Mouse (Mus musculus) urinary bladder, postnatal 10 days (tissue): ENCODE results near the gene Ext2.

Experiments
- DNase-seq: peaks from one replicate; pipeline ENCODE4 v3.0.0; 2022; ENCODE audit warnings: low spot score

The Ext2 gene

GRCm38 (mm10) chr2:93677231-93677630 lies 145.1 kb downstream of the Ext2 start:
- DNase-seq, result no peak

GRCm38 (mm10) chr2:93671573-93672184 lies 150.7 kb downstream of the Ext2 start:
- DNase-seq, result no peak

- no peak for DNase-seq
These were observed 156.1 kb downstream of the Ext2 start for GRCm38 (mm10) chr2:93666146-93666858.

DNA sequence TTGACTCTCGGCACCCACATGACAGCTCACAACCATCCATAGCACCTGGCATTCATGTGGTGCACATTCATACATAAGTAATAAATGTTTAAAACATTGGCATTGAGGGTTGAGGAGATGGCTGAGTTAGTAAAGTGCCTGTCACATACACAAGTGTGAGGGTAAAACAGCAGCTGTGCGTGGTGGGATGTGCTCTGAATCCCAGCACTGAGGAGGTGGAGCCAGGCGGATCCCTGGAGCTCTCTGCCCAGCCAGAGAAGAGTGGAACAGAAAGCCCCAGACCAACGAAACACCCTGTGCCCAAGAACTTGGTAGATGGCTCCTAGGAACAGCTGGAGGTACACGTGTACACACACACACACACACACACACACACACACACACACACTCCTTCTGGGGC lies 156.9 kb downstream of the Ext2 start:
- no peak for DNase-seq

GRCm38 (mm10) chr2:93662240-93662865 lies 160.0 kb downstream of the Ext2 start:
- no peak for DNase-seq

DNA sequence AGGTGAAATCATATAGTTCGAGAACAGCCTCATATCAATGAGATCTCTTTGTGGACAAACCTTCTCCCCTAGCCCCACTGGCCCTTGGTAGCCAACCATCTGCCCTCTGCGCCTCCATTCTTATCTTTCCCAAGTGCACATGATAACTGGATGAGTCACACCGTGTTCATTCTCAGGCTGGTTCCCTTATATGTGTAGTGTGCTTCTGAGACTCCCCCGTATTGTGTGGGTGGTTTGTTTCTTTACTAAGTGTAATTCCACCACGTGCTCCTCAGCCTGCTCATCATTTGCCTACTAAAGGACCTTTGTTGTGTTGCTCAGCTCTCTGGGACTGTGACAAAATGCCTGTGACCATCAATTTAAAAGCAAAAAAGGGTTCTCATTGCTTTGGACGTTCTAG lies 161.3 kb downstream of the Ext2 start:
- DNase-seq, result no peak

GRCm38 (mm10) chr2:93659705-93660308 lies 162.6 kb downstream of the Ext2 start:
- DNase-seq, result no peak

DNA sequence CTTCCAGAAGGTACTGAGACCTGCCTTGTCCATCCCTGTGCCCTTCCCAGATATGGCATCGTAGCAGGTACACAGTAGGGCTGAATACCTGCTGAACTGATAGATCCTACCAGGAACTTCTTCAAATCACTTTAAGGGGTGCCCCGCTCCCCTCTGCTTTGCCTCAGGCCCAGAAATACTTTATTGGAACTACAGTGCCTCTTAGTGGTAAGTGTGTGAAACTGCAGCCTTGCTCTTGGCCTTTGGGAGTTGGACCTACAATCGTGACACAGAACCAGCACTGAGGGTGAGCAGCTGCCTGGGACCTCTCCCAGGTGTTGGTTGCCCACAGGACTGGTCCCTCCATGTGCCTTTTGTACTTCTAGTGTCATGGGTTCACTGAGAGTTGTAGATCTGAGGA lies 163.4 kb downstream of the Ext2 start:
- DNase-seq, result no peak

DNA sequence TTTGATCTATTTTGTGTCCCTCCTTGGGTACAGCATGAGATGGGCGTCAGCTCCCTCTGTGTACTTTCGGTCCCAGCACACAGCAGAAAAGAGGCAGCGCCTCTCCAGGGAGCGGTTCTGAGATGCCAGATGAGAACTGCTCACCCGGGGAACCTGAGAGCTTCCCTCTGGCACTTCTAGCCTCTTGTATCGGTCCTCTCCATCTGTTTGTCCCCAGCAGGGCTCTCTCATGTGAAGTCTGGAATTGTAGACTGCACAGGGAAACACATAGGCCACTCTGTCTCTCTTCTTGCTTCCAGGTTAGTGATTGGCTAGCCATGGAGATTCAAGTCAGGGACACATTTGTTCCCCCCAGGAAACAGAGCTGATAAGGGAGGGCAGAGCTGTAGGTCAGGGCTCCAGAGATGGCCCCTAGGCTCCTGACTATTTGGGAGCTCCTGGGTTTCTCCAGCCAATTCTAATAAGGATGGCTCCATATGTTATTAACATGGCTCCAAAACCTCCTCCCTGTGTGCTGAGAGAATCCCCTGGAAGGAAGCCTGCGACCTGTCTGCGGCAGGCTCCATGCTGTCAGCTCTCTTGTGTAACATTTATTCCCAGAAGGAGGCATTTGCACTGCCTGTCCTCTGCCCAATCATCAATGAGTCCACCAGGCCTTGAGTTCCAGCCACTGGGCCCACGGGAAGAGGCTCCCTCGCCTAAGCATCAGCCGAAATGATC lies 167.9 kb downstream of the Ext2 start:
- no peak for DNase-seq

GRCm38 (mm10) chr2:93649243-93649870 lies 173.0 kb downstream of the Ext2 start:
- no peak for DNase-seq

GRCm38 (mm10) chr2:93647924-93648575 lies 174.3 kb downstream of the Ext2 start:
- DNase-seq, result no peak

DNA sequence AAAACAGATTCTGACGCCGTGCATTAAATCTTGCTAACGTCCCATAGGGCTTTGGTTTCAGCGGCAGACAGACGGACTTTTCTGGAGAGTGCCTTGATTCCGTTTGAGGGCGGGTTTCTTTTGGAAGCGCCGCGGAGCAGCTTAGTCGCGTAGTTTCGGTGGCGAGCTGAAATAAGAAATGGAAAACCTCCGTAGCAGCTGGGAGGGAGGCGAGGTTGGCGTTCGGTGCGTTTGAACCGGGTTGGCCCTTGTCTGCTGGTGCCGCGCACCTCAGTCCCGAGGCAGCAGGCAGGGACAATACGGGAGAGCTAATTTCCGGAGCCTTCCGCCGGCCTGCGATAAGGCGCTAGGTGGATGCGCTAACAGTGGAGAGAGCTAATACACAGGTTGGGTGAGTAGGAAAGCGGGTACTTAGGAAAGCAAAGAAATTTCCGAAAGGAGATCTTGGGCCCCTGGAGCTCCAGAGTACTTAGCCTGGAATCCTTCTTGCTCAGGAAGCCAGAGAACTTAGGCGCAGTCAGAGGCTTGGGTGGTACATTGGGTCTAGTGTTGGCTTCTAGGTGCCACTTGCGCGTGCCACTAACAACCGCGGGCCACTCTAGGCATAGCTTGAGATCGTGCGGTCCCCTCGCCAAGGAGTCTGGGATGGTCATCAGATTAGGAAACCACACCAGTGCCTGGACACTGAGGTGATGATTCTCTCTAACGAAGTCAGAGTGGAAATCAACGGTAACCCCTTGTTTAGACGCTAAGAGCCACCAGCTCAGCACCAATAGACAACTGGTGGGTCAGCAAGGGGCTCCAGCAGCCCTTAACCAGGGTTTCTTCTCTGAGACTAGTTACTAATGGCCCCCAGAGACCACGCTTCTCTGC lies 175.1 kb downstream of the Ext2 start:
- DNase-seq, result no peak

GRCm38 (mm10) chr2:93645626-93646320 lies 176.6 kb downstream of the Ext2 start:
- DNase-seq, result no peak

DNA sequence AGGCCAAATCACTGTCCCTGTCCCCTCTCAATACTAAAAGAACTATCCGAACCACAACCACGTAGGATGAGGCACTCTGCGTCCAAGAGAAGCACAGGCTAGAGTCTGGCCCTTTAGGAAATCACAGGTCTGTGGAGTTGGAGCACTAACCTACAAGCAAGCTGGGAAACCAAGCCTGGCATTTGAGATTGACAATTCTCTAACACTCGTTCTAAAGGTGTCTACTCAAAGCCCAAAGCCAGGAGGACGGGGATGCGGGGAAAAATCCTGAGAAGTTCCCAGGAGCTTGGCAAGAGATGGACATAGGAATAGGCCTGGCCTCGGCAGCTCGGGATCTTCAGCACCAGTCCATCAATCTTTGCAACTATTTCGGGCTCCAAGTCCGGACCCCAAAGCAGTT lies 177.2 kb downstream of the Ext2 start:
- no peak for DNase-seq

DNA sequence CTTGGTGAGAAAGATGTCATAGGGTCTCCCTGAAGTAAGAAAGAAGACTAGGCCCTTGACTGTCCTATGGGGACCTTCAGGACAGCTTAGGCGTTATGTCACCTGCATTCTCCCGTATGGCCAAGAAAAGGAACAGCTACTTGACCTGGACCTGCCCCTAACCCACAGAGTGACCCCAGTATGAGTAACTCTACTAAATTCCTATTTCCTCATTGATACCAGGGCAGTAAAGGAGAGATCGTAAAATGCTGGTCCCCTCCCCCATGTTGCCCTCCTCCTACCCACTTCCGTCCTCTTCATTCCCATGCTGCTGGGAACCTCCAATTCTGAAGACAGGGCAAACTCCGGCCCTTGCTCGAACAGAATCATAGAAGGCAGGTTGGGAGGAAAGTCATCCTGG lies 177.6 kb downstream of the Ext2 start:
- no peak for DNase-seq

- DNase-seq, result no peak
These were observed 178.1 kb downstream of the Ext2 start for GRCm38 (mm10) chr2:93644234-93644633.

GRCm38 (mm10) chr2:93643403-93643780 lies 179.0 kb downstream of the Ext2 start:
- no peak for DNase-seq

- no peak for DNase-seq
These were observed 187.8 kb downstream of the Ext2 start for GRCm38 (mm10) chr2:93634609-93635008.

- DNase-seq, result no peak
These were observed 197.5 kb downstream of the Ext2 start for GRCm38 (mm10) chr2:93624665-93625408.
